Mouse (Mus musculus) naive thymus-derived CD4-positive, alpha-beta T cell, adult 5 months (primary cell): ENCODE measurements around the gene Orc1. TPM values are rescaled to one million over a fixed set of nuclear protein-coding genes. Genes with fewer than 3 reads are reported as not detected.

ENCODE experiments used
- polyA plus RNA-seq: library from polyadenylated mRNA; unstranded; fragments of 100-300 nt; shearing (Covaris generic); gene quantifications from one replicate; pipeline ENCODE4 v1.2.1, GENCODE M21; 2017

Gene Orc1
- 2.8 TPM for polyA plus RNA-seq

GRCm38 (mm10) chr4:108578840-108579742, at the start of gene Orc1, which contains the start of gene Prpf38a:
Gene Orc1, plus strand, starts transcription at chr4:108579423.
Gene Prpf38a, minus strand, starts transcription at chr4:108579336.

GRCm38 (mm10) chr4:108619587-108620341, 40.5 kb downstream of the Orc1 start, which contains the start of gene Cc2d1b:
Gene Cc2d1b, plus strand, starts transcription at chr4:108619940.

Other genes with a start within 250 kb of the Orc1 start
- not detected for gene Shisal2a, start 196.1 kb upstream of the Orc1 start, polyA plus RNA-seq
- gene Gpx7, start 172.5 kb upstream of the Orc1 start, polyA plus RNA-seq: 0.73 TPM
- 239 TPM for gene Tut4, start 120.0 kb upstream of the Orc1 start, polyA plus RNA-seq
- gene Prpf38a, start 87 bp upstream of the Orc1 start, polyA plus RNA-seq: 69.8 TPM
- gene Cc2d1b, start 40.5 kb downstream of the Orc1 start, polyA plus RNA-seq: 75.9 TPM
- gene 3110021N24Rik, start 140.2 kb downstream of the Orc1 start, polyA plus RNA-seq: not detected
- 0.19 TPM for gene Zfyve9, start 201.4 kb downstream of the Orc1 start, polyA plus RNA-seq